Mouse (Mus musculus): Measurements from ENCODE around the gene Dlgap4. TPM values are rescaled to one million over a fixed set of nuclear protein-coding genes. Genes with fewer than 3 reads are reported as not detected.

The Dlgap4 gene
- total and polyA plus RNA-seq, 3 experiments = 10.4 to 39.6 TPM; not detected in 1

DNA sequence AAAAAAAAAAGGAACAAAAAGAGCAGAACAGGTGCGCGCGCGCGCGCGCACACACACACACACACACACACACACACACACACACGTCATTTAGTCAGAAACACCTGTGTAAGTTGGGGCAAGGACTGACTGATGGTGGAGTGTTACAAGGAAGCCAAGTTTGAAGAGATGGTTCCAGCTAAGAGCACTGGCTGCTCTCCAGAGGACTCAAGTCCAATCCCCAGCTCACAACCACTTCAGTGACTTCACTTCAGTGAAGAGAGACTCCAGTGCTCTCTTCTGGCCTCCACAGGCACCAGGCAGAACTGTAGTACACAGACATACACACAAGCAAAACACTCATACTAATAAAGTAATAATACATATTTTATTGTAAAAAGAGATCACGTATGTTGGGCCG is 197.2 kb downstream of the Dlgap4 start:
- no peak overlapping the region for H3K27ac ChIP-seq (ENCODE audit: control insufficient read depth, low read depth, low read length)
- DNase-seq (ENCODE audit: low read depth, low spot score) = peak; percentile 23
- no peaks in the 10 kb centered on the region for H3K9me3 ChIP-seq (replicated peaks; ENCODE audit: insufficient read depth, low read length)
- H3K27me3 ChIP-seq (ENCODE audit: control insufficient read depth in 1 of 2, insufficient read depth in 2 of 2, low read length in 2 of 2) = peaks cover 0 to 4% of the 10 kb centered on the region in 2 experiments; a peak in 1 of 4 replicates
- H3K9ac ChIP-seq (ENCODE audit: control insufficient read depth, low read depth, low read length, poor library complexity, severe bottlenecking) = no peak overlapping the region
- no peak for TF ChIP-seq CHD1 (IDR thresholded peaks at IDR 0.05; ENCODE audit: low read depth, low read length)
- no peak for TF ChIP-seq SMC3 (IDR thresholded peaks at IDR 0.05; ENCODE audit: low read depth, low read length)
- no peak for TF ChIP-seq CHD2 (IDR thresholded peaks at IDR 0.05; ENCODE audit: low read length)
- TF ChIP-seq CTCF (IDR thresholded peaks at IDR 0.05 in 2 of 3, conservative IDR thresholded peaks at IDR 0.05 in 1 of 3; ENCODE audit: control insufficient read depth in 1 of 3, insufficient read depth in 1 of 3, low read depth in 2 of 3, low read length in 3 of 3, poor library complexity in 1 of 3, severe bottlenecking in 1 of 3) = no peak
- TF ChIP-seq JUND (IDR thresholded peaks at IDR 0.05; ENCODE audit: low read depth, low read length) = no peak
- no peak for TF ChIP-seq ZMIZ1 (IDR thresholded peaks at IDR 0.05; ENCODE audit: low read depth, low read length)
- TF ChIP-seq ZKSCAN1 (IDR thresholded peaks at IDR 0.05; ENCODE audit: low read depth, low read length) = no peak
- TF ChIP-seq MYB (IDR thresholded peaks at IDR 0.05; ENCODE audit: low read depth, low read length) = no peak
- no peak for TF ChIP-seq KAT2A (conservative IDR thresholded peaks at IDR 0.05; ENCODE audit: low read depth, low read length)
- no peak for TF ChIP-seq NRF1 (IDR thresholded peaks at IDR 0.05; ENCODE audit: insufficient read depth, low read depth, low read length, poor library complexity, severe bottlenecking)
- TF ChIP-seq EP300 (IDR thresholded peaks at IDR 0.05; ENCODE audit: low read depth in 1 of 2, low read length in 2 of 2) = no peak
- TF ChIP-seq TCF12 (IDR thresholded peaks at IDR 0.05; ENCODE audit: low read depth, low read length) = no peak
- TF ChIP-seq TAL1 (IDR thresholded peaks at IDR 0.05; ENCODE audit: low read length) = no peak
- no peak for TF ChIP-seq MAZ (IDR thresholded peaks at IDR 0.05; ENCODE audit: low read depth, low read length)
- no peak for TF ChIP-seq USF1 (IDR thresholded peaks at IDR 0.05; ENCODE audit: low read depth, low read length)
- no peak for TF ChIP-seq UBTF (IDR thresholded peaks at IDR 0.05; ENCODE audit: borderline replicate concordance, insufficient read depth, low read depth, low read length)
- H3K79me2 ChIP-seq (ENCODE audit: control insufficient read depth, insufficient read depth, low read length, poor library complexity) = no peaks in the 10 kb centered on the region
- no peak overlapping the region for H3K4me3 ChIP-seq (ENCODE audit: control insufficient read depth in 1 of 2, insufficient read depth in 1 of 2, low read depth in 2 of 2, low read length in 2 of 2)
- H3K36me3 ChIP-seq (ENCODE audit: control insufficient read depth in 1 of 2, insufficient read depth in 2 of 2, low read length in 2 of 2) = no peaks in the 10 kb centered on the region
- no peaks in the 10 kb centered on the region for H3K4me1 ChIP-seq (ENCODE audit: control insufficient read depth in 1 of 2, insufficient read depth in 2 of 2, low read length in 2 of 2)

DNA sequence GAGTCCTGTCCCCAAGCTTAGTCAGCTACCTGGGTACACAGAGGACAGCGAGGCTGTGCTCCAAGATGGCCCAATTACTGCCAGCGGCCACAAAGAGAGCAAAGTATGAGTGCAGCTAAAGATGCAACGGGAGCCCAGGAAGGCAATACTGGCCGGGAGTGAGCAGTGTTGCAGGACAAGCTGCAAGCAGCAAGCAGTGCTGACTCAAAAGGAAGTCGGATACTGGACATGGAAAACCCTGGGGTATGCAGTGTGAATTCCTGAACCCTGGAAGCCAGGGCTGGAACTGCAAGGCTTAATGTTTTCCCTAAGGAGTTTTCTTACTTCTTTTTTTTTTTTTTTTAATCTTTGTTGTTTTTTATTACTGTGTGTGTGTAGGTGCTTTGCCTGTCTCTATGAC is 198.1 kb downstream of the Dlgap4 start:
- no peak overlapping the region for H3K9ac ChIP-seq (ENCODE audit: control insufficient read depth, low read depth, low read length, poor library complexity, severe bottlenecking)
- H3K27ac ChIP-seq (ENCODE audit: control insufficient read depth, low read depth, low read length) = no peak overlapping the region
- no peak for DNase-seq (ENCODE audit: low read depth, low spot score)
- peaks cover 0 to 4% of the 10 kb centered on the region in 2 experiments; a peak in 1 of 4 replicates for H3K27me3 ChIP-seq (ENCODE audit: control insufficient read depth in 1 of 2, insufficient read depth in 2 of 2, low read length in 2 of 2)
- H3K4me1 ChIP-seq (ENCODE audit: control insufficient read depth in 1 of 2, insufficient read depth in 2 of 2, low read length in 2 of 2) = no peaks in the 10 kb centered on the region
- no peaks in the 10 kb centered on the region for H3K9me3 ChIP-seq (replicated peaks; ENCODE audit: insufficient read depth, low read length)
- no peak overlapping the region for H3K4me3 ChIP-seq (ENCODE audit: control insufficient read depth in 1 of 2, insufficient read depth in 1 of 2, low read depth in 2 of 2, low read length in 2 of 2)
- no peaks in the 10 kb centered on the region for H3K79me2 ChIP-seq (ENCODE audit: control insufficient read depth, insufficient read depth, low read length, poor library complexity)
- no peak for TF ChIP-seq POLR2AphosphoS2 (IDR thresholded peaks at IDR 0.05; ENCODE audit: low read length)
- no peak for TF ChIP-seq HCFC1 (IDR thresholded peaks at IDR 0.05; ENCODE audit: low read depth, low read length)
- TF ChIP-seq GABPA (IDR thresholded peaks at IDR 0.05; ENCODE audit: low read depth, low read length) = no peak
- no peak for TF ChIP-seq BHLHE40 (IDR thresholded peaks at IDR 0.05; ENCODE audit: borderline replicate concordance, low read depth, low read length)
- TF ChIP-seq MAZ (IDR thresholded peaks at IDR 0.05; ENCODE audit: low read depth, low read length) = no peak
- no peak for TF ChIP-seq USF1 (IDR thresholded peaks at IDR 0.05; ENCODE audit: low read depth, low read length)
- no peak for TF ChIP-seq TBP (IDR thresholded peaks at IDR 0.05; ENCODE audit: low read depth, low read length)
- TF ChIP-seq NRF1 (IDR thresholded peaks at IDR 0.05; ENCODE audit: insufficient read depth, low read depth, low read length, poor library complexity, severe bottlenecking) = no peak
- TF ChIP-seq MYC (IDR thresholded peaks at IDR 0.05; ENCODE audit: low read depth, low read length) = no peak
- no peak for TF ChIP-seq TAL1 (IDR thresholded peaks at IDR 0.05; ENCODE audit: low read length)
- TF ChIP-seq CHD1 (IDR thresholded peaks at IDR 0.05; ENCODE audit: low read depth, low read length) = no peak
- TF ChIP-seq POLR2A (IDR thresholded peaks at IDR 0.05; ENCODE audit: control insufficient read depth in 1 of 2, insufficient read depth in 1 of 2, low read depth in 1 of 2, low read length in 2 of 2, poor library complexity in 1 of 2) = no peak
- TF ChIP-seq ZKSCAN1 (IDR thresholded peaks at IDR 0.05; ENCODE audit: low read depth, low read length) = no peak
- TF ChIP-seq MYB (IDR thresholded peaks at IDR 0.05; ENCODE audit: low read depth, low read length) = no peak
- no peak for TF ChIP-seq UBTF (IDR thresholded peaks at IDR 0.05; ENCODE audit: borderline replicate concordance, insufficient read depth, low read depth, low read length)
- TF ChIP-seq ZNF384 (IDR thresholded peaks at IDR 0.05; ENCODE audit: low read depth, low read length) = no peak
- no peaks in the 10 kb centered on the region for H3K36me3 ChIP-seq (ENCODE audit: control insufficient read depth in 1 of 2, insufficient read depth in 2 of 2, low read length in 2 of 2)
